Mouse (Mus musculus) neural tube, embryonic 10.5 days (tissue): Measurements from ENCODE around the gene Med13l.

ENCODE experiments used
- DNase-seq: peaks from one replicate; pipeline ENCODE4 v3.0.0-alpha.2; 2017; ENCODE audit warnings: low spot score; ENCODE audit errors: extremely low spot score

The Med13l gene

GRCm38 (mm10) chr5:118773866-118774265 lies 213.4 kb downstream of the Med13l start:
- no peak for DNase-seq

- DNase-seq, result no peak
These were observed 215.9 kb downstream of the Med13l start for GRCm38 (mm10) chr5:118776396-118776795.

- peak; percentile 80 for DNase-seq
These were observed 221.1 kb downstream of the Med13l start for GRCm38 (mm10) chr5:118781598-118781997.

- DNase-seq, result no peak
These were observed 221.7 kb downstream of the Med13l start for GRCm38 (mm10) chr5:118782139-118782538.

GRCm38 (mm10) chr5:118789226-118789625 lies 228.7 kb downstream of the Med13l start:
- DNase-seq, result no peak

- DNase-seq, result no peak
These were observed 229.3 kb downstream of the Med13l start for GRCm38 (mm10) chr5:118789776-118790175.

- DNase-seq, result no peak
These were observed 237.3 kb downstream of the Med13l start for GRCm38 (mm10) chr5:118797811-118798210.

GRCm38 (mm10) chr5:118801592-118801991 lies 241.1 kb downstream of the Med13l start:
- no peak for DNase-seq

- DNase-seq, result no peak
These were observed 241.6 kb downstream of the Med13l start for GRCm38 (mm10) chr5:118802036-118802435.

GRCm38 (mm10) chr5:118808946-118809345 lies 248.5 kb downstream of the Med13l start:
- no peak for DNase-seq

GRCm38 (mm10) chr5:118809588-118809987 lies 249.1 kb downstream of the Med13l start:
- no peak for DNase-seq

- no peak for DNase-seq
These were observed 251.2 kb downstream of the Med13l start for GRCm38 (mm10) chr5:118811690-118812089.

GRCm38 (mm10) chr5:118812421-118812820 lies 251.9 kb downstream of the Med13l start:
- no peak for DNase-seq

- no peak for DNase-seq
These were observed 252.5 kb downstream of the Med13l start for GRCm38 (mm10) chr5:118812947-118813401.

- DNase-seq, result peak; percentile 52
These were observed 253.6 kb downstream of the Med13l start for GRCm38 (mm10) chr5:118814052-118814451.
